Mouse (Mus musculus) lung, postnatal 10 days (tissue): Measurements from ENCODE around the gene Ptpn6.
A peak's percentile ranks its signal among the peaks of the same experiment; 100 is the strongest.

Source experiments
- DNase-seq: peaks from one replicate; pipeline ENCODE4 v3.0.0; 2021

Ptpn6 gene

GRCm38 (mm10) chr6:124738511-124739023, at the start of gene Ptpn6:
Gene Ptpn6 (minus strand): TSS chr6:124738714.
- peak; percentile 86 for DNase-seq

DNA sequence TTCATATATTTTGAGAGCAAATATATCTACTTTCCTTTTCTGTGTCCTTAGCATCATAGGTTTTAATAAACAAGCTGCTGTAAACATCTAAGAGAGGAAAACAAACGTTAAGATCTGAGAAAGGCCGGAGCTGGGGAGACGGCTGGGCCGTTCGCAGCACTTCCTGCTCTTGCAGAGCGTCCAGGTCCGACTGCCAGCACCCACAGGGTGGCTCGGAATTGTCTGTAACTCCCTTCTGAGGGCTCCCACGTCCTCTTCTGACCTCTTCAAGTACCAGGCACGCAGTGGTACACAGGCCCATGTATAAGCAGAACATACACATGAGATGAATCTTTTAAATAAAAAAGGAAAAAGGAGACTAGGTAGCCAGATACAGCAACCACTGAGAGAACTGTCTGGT, 49.2 kb upstream of the Ptpn6 start:
- DNase-seq: no peak

DNA sequence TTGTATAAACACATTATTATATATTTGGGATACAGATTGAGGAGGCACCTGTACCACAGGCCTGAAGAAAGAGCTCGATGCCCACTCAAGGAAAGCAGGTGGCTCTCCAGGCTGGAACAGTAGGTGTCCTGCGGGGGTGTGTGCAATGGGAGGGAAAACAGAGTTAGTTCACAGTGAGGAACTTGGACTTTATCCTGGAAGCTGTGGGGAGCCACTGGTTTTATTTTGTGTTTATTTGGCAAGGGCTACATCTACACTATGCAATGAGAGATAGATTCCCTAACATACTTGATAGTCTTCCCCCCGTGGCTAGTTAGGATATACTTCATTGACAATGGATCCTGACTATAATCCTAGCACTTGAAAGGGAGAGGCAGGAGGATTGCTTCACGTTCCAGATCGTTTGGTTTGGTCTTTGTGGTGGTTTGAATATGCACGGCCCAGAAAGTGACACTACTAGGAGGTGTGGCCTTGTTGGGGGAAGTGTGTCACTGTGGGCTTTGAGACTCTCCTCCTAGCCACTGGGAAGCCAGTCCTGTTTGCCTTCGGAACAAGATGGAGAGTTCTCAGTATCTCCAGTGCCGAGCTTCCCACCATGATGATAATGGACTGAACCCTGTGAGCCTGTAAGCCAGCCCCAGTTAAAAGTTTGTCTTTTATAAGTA, 48.4 kb upstream of the Ptpn6 start:
- DNase-seq: no peak

DNA sequence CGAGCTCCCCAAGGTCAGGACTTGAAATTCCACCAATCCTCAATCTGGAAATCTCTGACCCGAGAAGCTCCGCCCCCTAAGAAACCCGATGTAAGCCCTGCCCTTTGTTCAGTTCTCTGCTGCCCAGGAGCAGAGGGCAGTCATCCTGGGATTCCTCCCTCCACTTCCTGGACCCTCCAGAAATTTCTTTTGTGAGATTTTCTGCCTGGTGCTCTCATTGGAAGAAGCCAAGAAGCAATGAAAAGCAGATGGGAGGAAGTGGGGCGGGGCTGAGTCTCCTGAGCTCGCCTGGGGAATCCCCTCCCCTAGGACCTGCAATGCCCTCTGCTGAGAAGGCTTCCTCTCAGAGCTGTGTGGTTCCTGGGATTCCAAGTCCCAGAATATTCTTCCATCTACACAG, 43.9 kb upstream of the Ptpn6 start:
- DNase-seq: peak; percentile 64

GRCm38 (mm10) chr6:124780917-124781316, 42.4 kb upstream of the Ptpn6 start:
- no peak for DNase-seq

DNA sequence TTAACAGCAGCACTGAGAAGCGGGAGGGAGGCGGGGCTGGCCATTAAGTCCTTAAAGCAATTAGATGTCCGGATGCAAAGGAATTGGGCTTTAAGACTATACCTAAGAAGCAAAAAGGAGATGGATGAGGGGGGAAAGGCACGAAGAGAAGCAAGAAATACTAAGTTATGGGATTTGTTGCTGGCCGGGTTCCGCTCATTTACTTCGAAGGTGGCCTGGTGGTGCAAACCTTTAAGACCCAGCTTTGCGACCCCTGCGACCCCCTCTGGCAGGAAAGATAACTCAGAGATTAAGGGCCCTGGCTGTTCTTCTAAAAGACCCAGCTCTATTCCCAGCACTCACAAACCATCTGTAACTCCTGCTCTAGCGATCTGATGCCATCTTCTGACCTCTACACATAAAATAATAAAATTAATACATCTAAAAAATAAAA, 41.5 kb upstream of the Ptpn6 start:
- DNase-seq: no peak

- DNase-seq: peak; percentile 74
Measured at GRCm38 (mm10) chr6:124779222-124779983, 40.9 kb upstream of the Ptpn6 start, which contains the start of gene Lrrc23. Gene Lrrc23 (minus strand): TSS chr6:124779727.

GRCm38 (mm10) chr6:124770511-124770910, 32.0 kb upstream of the Ptpn6 start:
- no peak for DNase-seq

- no peak for DNase-seq
Measured at GRCm38 (mm10) chr6:124770013-124770412, 31.5 kb upstream of the Ptpn6 start.

- peak; percentile 54 for DNase-seq
Measured at GRCm38 (mm10) chr6:124769101-124769765, 30.7 kb upstream of the Ptpn6 start, which contains the start of gene Eno2. Gene Eno2 (minus strand): TSS chr6:124769673.

DNA sequence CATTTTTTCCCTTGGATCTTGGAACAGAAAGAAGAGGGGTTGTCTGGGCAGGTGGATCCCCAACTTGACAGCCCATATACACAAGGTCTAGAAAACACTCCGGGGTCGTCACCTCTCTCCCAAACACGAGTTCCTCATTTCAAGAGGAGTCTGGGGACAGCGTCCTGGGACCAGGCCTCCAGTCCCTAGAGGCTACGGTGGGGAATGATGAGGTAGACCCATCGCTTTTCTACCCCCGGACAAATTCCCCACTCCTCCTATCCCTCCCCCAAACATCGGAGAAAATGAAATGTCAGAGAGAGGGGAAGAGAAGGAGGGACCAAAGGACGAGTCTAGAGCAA, 30.2 kb upstream of the Ptpn6 start:
- no peak for DNase-seq

- DNase-seq: peak; percentile 44
Measured at GRCm38 (mm10) chr6:124767920-124768703, 29.6 kb upstream of the Ptpn6 start.

GRCm38 (mm10) chr6:124767536-124767919, 29.0 kb upstream of the Ptpn6 start:
- DNase-seq: no peak

GRCm38 (mm10) chr6:124765951-124766350, 27.4 kb upstream of the Ptpn6 start:
- DNase-seq: no peak

- DNase-seq: peak; percentile 92
Measured at GRCm38 (mm10) chr6:124759259-124759658, 20.7 kb upstream of the Ptpn6 start.

- peak; percentile 12 for DNase-seq
Measured at GRCm38 (mm10) chr6:124758849-124759232, 20.3 kb upstream of the Ptpn6 start.

DNA sequence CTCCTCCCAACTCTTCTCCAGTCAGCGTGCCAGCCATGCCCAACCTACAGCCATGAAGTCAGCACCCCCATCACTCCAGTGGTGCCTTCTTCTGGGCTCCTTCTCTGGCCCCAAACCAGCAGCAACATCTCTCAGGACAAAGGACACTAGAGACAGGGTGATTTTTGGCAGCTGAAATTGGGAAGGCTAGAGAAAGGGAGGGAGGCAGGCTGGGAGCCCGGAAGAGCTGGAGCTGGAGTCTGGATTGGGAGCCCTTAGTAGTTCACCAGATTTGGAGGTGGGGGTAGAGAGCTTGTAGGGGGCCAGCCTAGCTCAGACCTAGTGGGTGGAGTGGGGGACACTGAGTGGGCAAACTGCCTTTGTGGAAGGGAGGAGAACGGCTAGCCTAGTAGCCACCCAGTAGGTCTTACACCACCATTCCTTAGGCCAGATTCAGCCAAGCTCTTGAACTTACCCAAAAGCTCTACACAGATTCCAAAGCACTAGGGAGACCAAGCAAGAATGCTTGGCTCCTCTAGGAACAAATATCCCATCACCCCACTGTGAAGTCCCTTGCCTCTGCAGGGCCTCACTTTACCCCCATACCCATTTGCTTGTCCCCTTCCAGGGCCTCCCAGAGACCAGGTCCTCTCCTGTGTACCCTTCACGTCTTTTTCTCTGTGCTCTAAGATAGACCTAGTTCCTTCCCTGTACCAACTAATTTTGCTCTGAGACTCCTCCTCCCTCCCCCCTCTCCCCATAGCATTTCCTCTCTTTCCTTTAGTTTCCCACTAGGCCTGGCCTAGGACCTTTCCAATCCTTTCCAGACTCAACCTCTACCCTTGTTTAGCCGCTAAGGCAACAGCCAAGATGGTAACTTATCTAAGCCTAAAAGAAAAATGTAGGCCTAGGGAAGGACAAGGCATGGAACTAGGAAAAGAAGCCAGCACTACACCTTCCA, 19.7 kb upstream of the Ptpn6 start:
- DNase-seq: peak; percentile 81

DNA sequence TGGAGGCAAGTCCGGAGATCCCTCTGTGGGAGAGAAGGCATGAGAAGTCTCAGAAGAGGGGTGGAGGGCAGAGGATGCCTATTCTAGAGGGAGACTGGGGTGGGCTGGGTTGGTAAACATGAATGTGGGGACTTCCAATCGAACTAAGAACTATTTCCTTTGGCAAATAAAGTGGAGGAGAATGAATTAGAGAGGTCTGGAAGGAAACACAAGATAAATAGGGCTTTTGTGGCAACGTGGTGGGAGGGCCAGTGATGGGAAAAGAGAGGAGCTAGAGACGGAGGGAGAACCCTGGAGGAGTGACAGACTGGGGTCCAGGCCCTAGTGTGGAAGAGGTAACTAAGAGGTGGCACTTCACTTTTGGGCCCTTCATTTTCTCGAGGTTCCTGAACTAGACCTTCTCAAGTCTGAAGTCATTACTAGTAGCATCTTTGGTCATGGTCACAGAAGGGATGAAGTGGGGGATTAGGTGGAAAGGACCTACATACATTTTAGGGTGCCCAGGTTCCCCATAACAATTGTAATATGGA, 18.9 kb upstream of the Ptpn6 start:
- peak; percentile 28 for DNase-seq

GRCm38 (mm10) chr6:124756652-124757350, 18.3 kb upstream of the Ptpn6 start:
- DNase-seq: peak; percentile 94

GRCm38 (mm10) chr6:124755831-124756595, 17.5 kb upstream of the Ptpn6 start, which contains the start of the genes Gm45234 and Atn1:
Gene Gm45234 (minus strand): TSS chr6:124756021.
Gene Atn1 (minus strand): TSS chr6:124756524.
- DNase-seq: peak; percentile 85
